Mouse (Mus musculus): ENCODE measurements at regions not wholly inside any gene's neighbourhood (a gene's known extent, or its start where the extent isn't known, plus 50 kb on each side); places are given as distances from the start of the nearest gene placed in this dataset.

DNA sequence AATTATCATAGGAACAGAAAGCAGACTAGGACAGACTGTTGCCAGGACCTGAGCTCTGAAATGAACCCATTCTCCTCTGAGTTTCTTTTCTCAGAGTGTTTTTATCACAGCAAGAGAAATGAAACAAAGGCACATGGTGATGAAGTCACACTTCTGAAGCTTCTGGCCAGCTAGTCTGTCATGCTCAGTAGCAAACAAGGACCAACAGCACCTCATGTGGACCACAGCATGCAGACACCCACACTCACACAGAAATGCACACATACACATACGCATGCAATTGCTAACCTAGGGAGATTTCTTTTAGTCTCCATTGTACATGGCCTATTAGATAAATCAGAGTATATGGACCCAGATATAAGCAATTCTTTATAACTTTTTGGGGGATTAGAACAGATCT lies 76.3 kb upstream of the Thbs1 start:
- no peak for DNase-seq (ENCODE audit: low spot score)
- 89% methylated on average over 1 of the region's 1 CpGs for WGBS
- H3K4me1 ChIP-seq = 0 out of 2 replicates have a peak, but pooled peaks cover 3% of the 10 kb centered on the region
- H3K9me3 ChIP-seq (replicated peaks) = no peaks in the 10 kb centered on the region
- no peak overlapping the region for H3K27ac ChIP-seq (replicated peaks)
- no peaks in the 10 kb centered on the region for H3K36me3 ChIP-seq
- no peak overlapping the region for H3K4me3 ChIP-seq
- no peaks in the 10 kb centered on the region for H3K27me3 ChIP-seq (ENCODE audit: low read depth, poor library complexity, severe bottlenecking)

DNA sequence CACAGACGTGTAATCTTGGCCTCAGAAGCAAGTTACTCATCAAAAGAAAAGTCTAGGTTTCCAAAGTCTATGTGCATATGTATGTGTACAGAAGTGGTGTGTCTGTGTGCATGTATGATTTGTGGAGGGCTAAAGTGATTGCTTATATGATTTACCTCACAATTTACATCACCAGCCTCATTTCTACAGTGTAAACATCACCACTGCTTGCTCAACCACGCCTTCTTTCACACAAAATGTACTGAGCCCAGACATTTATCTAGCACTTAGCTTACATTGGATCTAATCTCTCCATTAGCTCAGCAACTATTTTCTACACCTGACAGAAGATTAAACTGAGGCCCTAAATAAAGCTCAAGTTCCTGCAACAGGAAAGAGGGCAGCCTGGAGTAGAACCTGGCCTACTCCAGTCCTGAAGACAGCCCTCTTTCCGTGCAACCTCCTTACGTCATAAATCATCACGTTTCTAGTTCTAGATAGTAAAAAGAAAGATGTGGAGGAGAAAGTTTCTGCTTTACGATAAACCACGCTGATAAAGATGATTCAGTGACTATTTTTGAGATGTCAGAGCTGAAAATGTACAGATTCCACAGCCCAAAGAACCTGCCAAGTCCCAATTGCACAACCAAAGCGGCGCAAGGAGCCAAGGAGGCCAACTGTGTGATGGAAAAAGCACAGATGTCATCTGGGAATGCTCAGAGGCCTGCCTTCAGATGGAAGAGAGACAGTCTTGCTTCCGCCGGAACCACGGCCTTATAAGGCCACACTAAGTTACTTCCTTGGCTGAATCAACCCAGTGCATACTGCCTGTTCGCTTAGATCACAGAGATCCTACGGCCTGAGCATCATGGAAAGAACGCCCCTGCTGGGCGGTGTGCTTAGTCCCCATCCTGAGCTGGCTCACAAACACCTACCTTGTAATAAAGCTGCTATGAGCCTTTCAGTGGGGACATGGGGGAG lies 72.5 kb upstream of the Thbs1 start:
- 91% methylated on average over 16 of the region's 16 CpGs for WGBS
- no peak for DNase-seq (ENCODE audit: low spot score)
- H3K4me1 ChIP-seq = 0 out of 2 replicates have a peak, but pooled peaks cover 3% of the 10 kb centered on the region
- H3K36me3 ChIP-seq = no peaks in the 10 kb centered on the region
- H3K27me3 ChIP-seq (ENCODE audit: low read depth, poor library complexity, severe bottlenecking) = no peaks in the 10 kb centered on the region
- no peaks in the 10 kb centered on the region for H3K9me3 ChIP-seq (replicated peaks)
- no peak overlapping the region for H3K4me3 ChIP-seq
- H3K27ac ChIP-seq (replicated peaks) = no peak overlapping the region

DNA sequence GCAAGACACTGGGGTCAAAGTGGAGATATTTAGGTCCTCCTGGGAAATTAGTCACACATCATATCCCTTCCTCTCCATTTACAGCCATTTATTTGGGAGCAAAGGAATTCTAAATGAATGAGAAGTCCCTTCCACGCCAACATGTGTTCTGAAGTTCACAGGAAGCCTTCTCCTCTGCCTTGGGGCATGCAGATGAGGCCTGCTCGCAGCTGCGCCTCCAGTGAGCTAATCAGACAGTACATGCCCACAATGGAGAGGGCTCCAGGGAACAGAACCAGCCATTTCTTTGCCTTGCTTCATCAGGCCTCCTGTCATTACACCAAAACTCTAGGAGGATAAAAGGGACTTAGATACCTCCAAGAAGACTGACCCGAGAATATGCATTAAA lies 71.9 kb upstream of the Thbs1 start:
- DNase-seq (ENCODE audit: low spot score) = no peak
- H3K4me3 ChIP-seq = no peak overlapping the region
- 80% methylated on average over 4 of the region's 4 CpGs for WGBS

DNA sequence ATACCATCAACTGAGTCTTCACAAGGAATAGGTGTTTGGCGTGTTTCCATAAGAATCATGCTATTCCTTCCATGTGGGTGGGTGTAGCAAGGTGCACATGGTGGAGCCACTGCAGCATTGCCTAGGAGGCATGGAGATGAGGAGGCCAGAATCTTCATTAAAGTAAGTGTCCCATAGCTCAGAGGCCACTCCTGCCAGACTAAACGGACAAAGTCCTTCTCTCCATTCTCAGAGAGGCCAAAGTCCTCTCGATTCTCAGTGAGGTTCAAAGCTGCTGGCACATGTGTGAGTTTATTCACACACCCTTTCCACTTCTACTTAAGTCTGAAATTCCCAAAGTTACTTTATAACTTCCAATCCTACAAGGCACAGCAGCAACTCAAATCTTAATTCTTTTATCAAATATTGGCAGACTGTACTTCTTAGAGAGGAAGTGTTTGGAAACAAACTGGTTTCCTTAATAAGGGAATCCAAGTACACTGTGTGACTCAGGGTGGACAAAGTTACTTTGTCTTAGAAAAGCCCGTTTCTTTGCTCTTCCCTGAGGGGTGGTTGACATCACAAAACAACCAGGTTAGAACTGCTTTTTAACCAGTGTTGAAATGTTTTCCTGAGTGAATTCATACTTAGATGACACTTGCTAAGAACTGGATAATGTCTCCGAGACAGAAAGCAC lies 69.2 kb upstream of the Thbs1 start:
- Histone ChIP-seq H3K4me3 (no peak overlapping the region), H3K36me3 (no peaks in the 10 kb centered on the region), H3K9me3 (replicated peaks) (no peaks in the 10 kb centered on the region), H3K27me3 (ENCODE audit: low read depth, poor library complexity, severe bottlenecking) (no peaks in the 10 kb centered on the region), H3K4me1 (no peaks in the 10 kb centered on the region), H3K27ac (replicated peaks) (no peak overlapping the region)
- WGBS = 82% methylated on average over 5 of the region's 5 CpGs
- DNase-seq (ENCODE audit: low spot score) = no peak

More for the DNA sequence above, 71.9 kb upstream of the Thbs1 start:
- no peaks in the 10 kb centered on the region for H3K27me3 ChIP-seq (ENCODE audit: low read depth, poor library complexity, severe bottlenecking)
- 0 out of 2 replicates have a peak, but pooled peaks cover 3% of the 10 kb centered on the region for H3K4me1 ChIP-seq
- H3K36me3 ChIP-seq = no peaks in the 10 kb centered on the region
- H3K27ac ChIP-seq (replicated peaks) = no peak overlapping the region
- no peaks in the 10 kb centered on the region for H3K9me3 ChIP-seq (replicated peaks)

DNA sequence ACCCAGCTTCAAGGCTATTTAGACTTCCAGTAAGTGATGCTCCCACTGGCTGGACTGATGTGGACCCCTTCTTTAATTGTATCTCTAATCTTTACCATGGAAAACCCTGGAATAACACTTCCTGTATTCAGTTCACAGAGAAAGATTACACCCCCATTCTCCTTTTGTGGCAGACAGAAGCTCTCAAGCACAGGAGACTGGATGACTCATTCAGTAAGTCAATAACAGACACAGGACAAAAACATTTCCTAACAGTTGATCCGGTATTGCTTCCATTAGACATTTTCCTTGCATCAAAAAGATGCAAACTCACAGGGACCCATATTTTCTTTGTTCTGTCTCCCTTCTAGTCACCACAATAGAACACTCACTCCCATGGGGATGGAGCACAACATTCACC lies 67.0 kb upstream of the Thbs1 start:
- H3K4me1 ChIP-seq = no peaks in the 10 kb centered on the region
- H3K27ac ChIP-seq (replicated peaks) = no peak overlapping the region
- no peaks in the 10 kb centered on the region for H3K9me3 ChIP-seq (replicated peaks)
- WGBS = 87% methylated on average over 1 of the region's 1 CpGs
- no peak for DNase-seq (ENCODE audit: low spot score)
- no peak overlapping the region for H3K4me3 ChIP-seq
- no peaks in the 10 kb centered on the region for H3K36me3 ChIP-seq
- H3K27me3 ChIP-seq (ENCODE audit: low read depth, poor library complexity, severe bottlenecking) = no peaks in the 10 kb centered on the region

DNA sequence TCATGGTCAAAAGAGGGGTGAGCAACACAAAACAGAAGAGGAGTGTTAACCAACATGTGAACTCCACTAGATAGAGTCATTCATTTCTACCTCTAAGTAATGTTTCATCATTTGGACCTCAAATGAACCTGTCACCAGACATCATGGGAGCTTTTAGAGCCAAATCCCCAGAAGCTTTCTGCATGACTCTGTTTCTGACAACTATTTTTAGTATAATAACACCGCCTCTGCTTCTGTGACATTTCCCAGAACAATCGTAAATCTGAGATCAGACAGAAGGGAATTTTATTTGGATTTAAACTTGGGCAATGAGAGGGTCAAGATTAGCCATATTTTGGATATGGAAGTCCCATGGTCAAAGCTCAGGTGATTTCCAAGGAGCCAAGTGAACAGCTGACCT lies 61.4 kb upstream of the Thbs1 start:
- H3K36me3 ChIP-seq = no peaks in the 10 kb centered on the region
- no peak overlapping the region for H3K27ac ChIP-seq (replicated peaks)
- no peaks in the 10 kb centered on the region for H3K9me3 ChIP-seq (replicated peaks)
- WGBS = 99% methylated on average over 2 of the region's 2 CpGs
- no peaks in the 10 kb centered on the region for H3K27me3 ChIP-seq (ENCODE audit: low read depth, poor library complexity, severe bottlenecking)
- DNase-seq (ENCODE audit: low spot score) = no peak
- H3K4me1 ChIP-seq = no peaks in the 10 kb centered on the region
- no peak overlapping the region for H3K4me3 ChIP-seq

DNA sequence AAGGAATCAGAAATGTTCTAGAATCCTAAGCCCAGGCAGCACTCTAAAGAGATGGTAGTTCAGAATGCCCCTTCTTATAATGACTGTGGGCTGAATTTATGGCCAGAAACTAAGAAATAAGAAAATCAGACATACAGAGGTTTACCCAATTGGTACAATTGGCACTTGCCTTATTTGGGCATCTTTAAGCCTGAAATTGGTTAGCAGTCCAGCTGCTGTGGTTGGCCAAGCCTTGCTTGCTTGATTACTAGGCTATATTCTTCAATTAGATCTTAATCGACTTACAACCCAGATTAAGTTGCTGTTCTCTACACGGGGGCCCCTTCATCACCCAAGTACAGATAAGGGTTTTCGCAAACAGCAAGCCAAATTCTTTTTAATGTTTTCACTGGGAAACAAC lies 60.1 kb upstream of the Thbs1 start:
- 89% methylated on average over 3 of the region's 3 CpGs for WGBS

DNA sequence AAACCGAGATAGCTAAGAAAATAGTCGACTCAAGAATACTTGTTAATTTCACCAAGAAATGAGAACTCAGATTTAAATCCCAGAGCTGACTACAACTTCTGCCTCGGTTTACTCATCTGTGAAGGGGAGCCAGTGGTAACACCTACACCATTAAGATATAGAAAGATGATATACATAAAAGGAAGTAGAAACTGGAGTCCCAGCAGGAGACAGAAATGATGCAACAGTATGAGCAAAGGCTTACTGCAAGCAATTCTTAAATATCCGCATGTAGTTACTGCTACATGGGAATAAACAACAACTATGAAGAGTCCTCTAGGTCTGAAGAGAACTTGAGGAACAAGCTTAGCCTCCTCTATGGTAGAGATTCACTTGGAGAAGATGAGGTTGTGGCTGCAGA lies 58.2 kb upstream of the Thbs1 start:
- H3K36me3 ChIP-seq = no peaks in the 10 kb centered on the region
- no peaks in the 10 kb centered on the region for H3K4me1 ChIP-seq
- no peak for DNase-seq (ENCODE audit: low spot score)
- no peak overlapping the region for H3K27ac ChIP-seq (replicated peaks)
- no peaks in the 10 kb centered on the region for H3K9me3 ChIP-seq (replicated peaks)
- H3K27me3 ChIP-seq (ENCODE audit: low read depth, poor library complexity, severe bottlenecking) = no peaks in the 10 kb centered on the region
- WGBS = 94% methylated on average over 4 of the region's 4 CpGs
- no peak overlapping the region for H3K4me3 ChIP-seq

More for the DNA sequence above, 60.1 kb upstream of the Thbs1 start:
- H3K36me3 ChIP-seq = no peaks in the 10 kb centered on the region
- H3K4me1 ChIP-seq = no peaks in the 10 kb centered on the region
- H3K27me3 ChIP-seq (ENCODE audit: low read depth, poor library complexity, severe bottlenecking) = no peaks in the 10 kb centered on the region
- H3K27ac ChIP-seq (replicated peaks) = no peak overlapping the region
- no peak overlapping the region for H3K4me3 ChIP-seq
- H3K9me3 ChIP-seq (replicated peaks) = no peaks in the 10 kb centered on the region
- DNase-seq (ENCODE audit: low spot score) = no peak

DNA sequence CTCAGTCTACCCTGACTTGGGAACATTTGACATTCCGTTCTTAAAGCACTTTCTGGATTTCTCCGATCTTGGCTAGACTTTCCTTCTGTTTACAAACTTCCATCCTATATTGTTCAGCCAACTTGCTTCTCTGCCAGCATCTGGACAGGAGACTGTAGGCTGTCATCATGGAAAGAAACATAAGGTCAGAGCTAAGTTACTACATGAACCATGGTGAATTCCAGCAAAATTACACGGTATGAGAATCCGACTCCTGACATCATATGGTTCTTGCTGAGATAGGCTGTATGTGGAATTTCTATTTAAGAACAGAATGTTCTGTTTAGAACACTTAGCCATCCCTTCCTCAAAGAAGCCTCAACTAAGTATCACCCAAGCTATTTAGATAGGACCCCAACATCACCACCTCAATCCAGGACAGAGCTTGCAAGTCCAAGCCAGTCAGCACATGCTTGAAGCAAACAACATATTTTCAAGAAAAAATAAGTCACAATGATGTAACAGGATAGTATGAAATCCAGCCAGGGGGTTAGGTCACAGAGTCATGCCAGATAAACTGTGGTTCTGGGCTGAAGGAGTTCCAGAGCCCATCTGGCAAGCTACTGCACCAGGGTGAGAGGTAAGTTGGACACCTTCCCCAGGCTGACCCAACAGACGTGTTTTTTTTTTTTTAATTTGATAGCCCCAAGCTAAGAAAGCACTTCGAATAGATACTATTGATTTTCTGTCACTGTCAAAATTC lies 52.9 kb upstream of the Thbs1 start:
- Histone ChIP-seq H3K27ac (replicated peaks) (no peak overlapping the region), H3K27me3 (ENCODE audit: low read depth, poor library complexity, severe bottlenecking) (no peaks in the 10 kb centered on the region), H3K9me3 (replicated peaks) (no peaks in the 10 kb centered on the region), H3K36me3 (no peaks in the 10 kb centered on the region), H3K4me3 (no peak overlapping the region), H3K4me1 (peaks cover 10% of the 10 kb centered on the region)
- DNase-seq (ENCODE audit: low spot score) = no peak
- 91% methylated on average over 6 of the region's 6 CpGs for WGBS

DNA sequence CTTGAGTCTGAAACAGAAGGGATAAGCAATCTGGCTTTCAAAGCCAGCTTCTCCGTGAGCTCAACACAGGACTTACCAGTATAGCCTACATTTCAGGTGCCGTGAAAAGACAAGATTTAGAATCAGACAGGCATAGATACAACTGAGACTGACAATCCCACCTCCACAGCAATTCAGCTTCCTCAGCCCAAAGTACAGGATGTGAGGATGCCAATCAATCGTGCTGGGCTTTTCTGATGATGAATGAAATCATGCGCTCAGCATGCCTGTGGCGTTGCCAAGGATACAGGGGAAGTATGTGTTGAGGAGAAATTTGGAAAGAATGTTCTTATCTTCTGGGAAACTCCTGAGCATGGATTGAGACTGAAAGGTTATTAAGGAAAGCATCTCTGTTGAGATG lies 50.4 kb upstream of the Thbs1 start:
- Histone ChIP-seq H3K4me1 (peaks cover 15% of the 10 kb centered on the region), H3K9me3 (replicated peaks) (no peaks in the 10 kb centered on the region), H3K27ac (replicated peaks) (peak overlapping the region; percentile 23; the same call in 1 of the 2 replicates), H3K27me3 (ENCODE audit: low read depth, poor library complexity, severe bottlenecking) (no peaks in the 10 kb centered on the region), H3K36me3 (no peaks in the 10 kb centered on the region), H3K4me3 (no peak overlapping the region)
- 80% methylated on average over 5 of the region's 5 CpGs for WGBS
- DNase-seq (ENCODE audit: low spot score) = peak; percentile 16

Data from midbrain, embryonic 10.5 days (tissue).